Mouse (Mus musculus) lung, postnatal 0 days (tissue): Measurements from ENCODE around the gene Ccdc34. TPM values are rescaled to one million over a fixed set of nuclear protein-coding genes. Genes with fewer than 3 reads are reported as not detected.

Source experiments
- ATAC-seq: fragments of 200-750 bp; cut with Nextera tagmentation; 2 replicates; pipeline ENCODE4 v1.8.0; 2017; ENCODE audit warnings: moderate library complexity
- DNase-seq: peaks from one replicate; pipeline ENCODE4 v3.0.0-alpha.2; 2016; ENCODE audit warnings: low spot score
- H3K27ac ChIP-seq: fragments of 300-500 bp; sonication (generic); 2 replicates; pipeline ENCODE4 v1.5.1; 2014; ENCODE audit warnings: antibody characterized with exemption, mild to moderate bottlenecking, low read length, mixed read lengths
- H3K27me3 ChIP-seq: fragments of 300-500 bp; sonication (generic); replicated peaks from 2 replicates; pipeline ENCODE4 v1.6.1; 2014; ENCODE audit warnings: low read length, mixed read lengths; ENCODE audit not compliant: insufficient read depth
- H3K36me3 ChIP-seq: fragments of 300-500 bp; sonication (generic); 2 replicates; pipeline ENCODE4 v1.6.1; 2014; ENCODE audit warnings: low read length, mixed read lengths; ENCODE audit not compliant: insufficient read depth
- H3K4me1 ChIP-seq: fragments of 300-500 bp; sonication (generic); 2 replicates; pipeline ENCODE4 v1.6.1; 2014; ENCODE audit warnings: antibody characterized with exemption, low read depth, low read length, mixed read lengths; ENCODE audit not compliant: insufficient read depth
- H3K4me2 ChIP-seq: fragments of 300-500 bp; sonication (generic); replicated peaks from 2 replicates; pipeline ENCODE4 v1.6.1; 2014; ENCODE audit warnings: low read depth, mild to moderate bottlenecking, low read length, moderate library complexity, mixed read lengths
- H3K4me3 ChIP-seq: fragments of 300-500 bp; sonication (generic); 2 replicates; pipeline ENCODE4 v1.5.1; 2014; ENCODE audit warnings: low read depth, low read length
- H3K9ac ChIP-seq: fragments of 300-500 bp; sonication (generic); replicated peaks from 2 replicates; pipeline ENCODE4 v1.6.1; 2014; ENCODE audit warnings: low read depth, mild to moderate bottlenecking
- H3K9me3 ChIP-seq: fragments of 300-500 bp; sonication (generic); 2 replicates; pipeline ENCODE4 v1.6.1; 2016; ENCODE audit warnings: low read length, mixed read lengths
- CTCF ChIP-seq: IDR thresholded peaks from 2 replicates; pipeline ENCODE4 v1.5.1; 2016; ENCODE audit warnings: antibody characterized with exemption, mild to moderate bottlenecking
- EP300 ChIP-seq: IDR thresholded peaks from 2 replicates; pipeline ENCODE4 v1.6.1; 2016; ENCODE audit warnings: antibody characterized with exemption, mild to moderate bottlenecking, control low read depth
- WGBS: fragments of 180-500 bp; shearing (Covaris S2); extraction: QIAGEN DNeasy Blood & Tissue Kit; methylation state at CpG from one replicate; pipeline ENCODE4 v1.1.7; 2014; 5-methylcytosine and 5-hydroxymethylcytosine counted together
- polyA plus RNA-seq: library from polyadenylated mRNA; unstranded; fragments of >200 nt; fragmentation: Nextera tagmentation; extraction: Ambion mirVana; gene quantifications from 2 replicates; pipeline ENCODE4 v1.2.1, GENCODE M21; 2015

The Ccdc34 gene
- polyA plus RNA-seq, 1 experiment from 2014 or later = 10.4 TPM

DNA sequence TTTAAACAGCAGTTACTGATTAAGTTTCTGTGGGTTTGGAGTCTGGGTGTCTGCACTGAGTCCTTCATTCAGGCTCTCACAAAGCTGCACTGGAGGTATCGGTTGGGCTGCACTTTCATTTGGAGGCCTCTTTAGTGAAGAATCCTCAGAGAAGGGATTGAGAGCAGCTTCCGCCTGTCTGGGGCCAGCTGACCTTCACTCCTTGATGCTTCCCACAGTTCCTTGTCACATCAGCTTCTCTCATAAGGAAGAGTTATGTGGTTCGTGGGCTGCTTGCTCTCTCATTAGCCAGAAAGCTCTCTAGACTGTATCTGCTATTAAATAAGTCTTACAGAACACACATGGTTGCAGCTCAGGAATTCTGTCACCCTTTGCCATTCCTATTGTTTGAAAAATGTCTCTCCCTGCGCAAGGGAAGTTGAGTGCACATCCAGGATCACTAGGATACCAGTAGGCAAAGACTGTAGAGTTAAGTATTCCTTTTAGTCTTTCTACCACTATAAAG lies 173.6 kb downstream of the Ccdc34 start:
- ATAC-seq = no peak
- H3K27ac ChIP-seq = no peak overlapping the region
- H3K36me3 ChIP-seq = no peaks in the 10 kb centered on the region
- WGBS = 54% methylated on average over 4 of the region's 4 CpGs
- H3K4me2 ChIP-seq = no peak overlapping the region
- TF ChIP-seq EP300 = no peak
- no peak for TF ChIP-seq CTCF
- no peaks in the 10 kb centered on the region for H3K27me3 ChIP-seq
- H3K9me3 ChIP-seq = no peaks in the 10 kb centered on the region
- H3K9ac ChIP-seq = no peak overlapping the region
- no peak overlapping the region for H3K4me3 ChIP-seq
- DNase-seq = no peak
- no peaks in the 10 kb centered on the region for H3K4me1 ChIP-seq

- ATAC-seq (no peak), DNase-seq (peak; percentile 53)
- H3K27me3 ChIP-seq = no peaks in the 10 kb centered on the region
- H3K4me3 ChIP-seq = no peak overlapping the region
- 26% methylated on average over 15 of the region's 15 CpGs for WGBS
- no peak overlapping the region for H3K9ac ChIP-seq
- no peaks in the 10 kb centered on the region for H3K9me3 ChIP-seq
- H3K4me1 ChIP-seq = no peaks in the 10 kb centered on the region
- H3K36me3 ChIP-seq = no peaks in the 10 kb centered on the region
- TF ChIP-seq EP300 = no peak
- TF ChIP-seq CTCF = no peak
- no peak overlapping the region for H3K27ac ChIP-seq
- H3K4me2 ChIP-seq = no peak overlapping the region
Observed at GRCm38 (mm10) chr2:110191965-110192701, 174.5 kb downstream of the Ccdc34 start.

- 39% methylated on average over 3 of the region's 3 CpGs for WGBS
- no peak overlapping the region for H3K9ac ChIP-seq
Observed at GRCm38 (mm10) chr2:110192702-110193312, 175.2 kb downstream of the Ccdc34 start.

GRCm38 (mm10) chr2:110196551-110196950 lies 178.9 kb downstream of the Ccdc34 start:
- Histone ChIP-seq H3K4me1 (no peaks in the 10 kb centered on the region), H3K4me3 (no peak overlapping the region), H3K36me3 (no peaks in the 10 kb centered on the region), H3K4me2 (no peak overlapping the region), H3K9me3 (no peaks in the 10 kb centered on the region), H3K27ac (no peak overlapping the region), H3K9ac (no peak overlapping the region), H3K27me3 (no peaks in the 10 kb centered on the region)
- TF ChIP-seq EP300 (no peak), CTCF (no peak)
- WGBS = 67% methylated on average over 2 of the region's 2 CpGs
- no peak for DNase-seq
- no peak for ATAC-seq

More at GRCm38 (mm10) chr2:110192702-110193312, 175.2 kb downstream of the Ccdc34 start:
- H3K4me2 ChIP-seq = no peak overlapping the region
- DNase-seq (no peak), ATAC-seq (no peak)
- H3K36me3 ChIP-seq = no peaks in the 10 kb centered on the region
- H3K27me3 ChIP-seq = no peaks in the 10 kb centered on the region
- TF ChIP-seq EP300 (no peak), CTCF (no peak)
- no peaks in the 10 kb centered on the region for H3K9me3 ChIP-seq
- no peak overlapping the region for H3K27ac ChIP-seq
- no peak overlapping the region for H3K4me3 ChIP-seq
- no peaks in the 10 kb centered on the region for H3K4me1 ChIP-seq

GRCm38 (mm10) chr2:110199648-110200047 lies 182.0 kb downstream of the Ccdc34 start:
- Histone ChIP-seq H3K9me3 (no peaks in the 10 kb centered on the region), H3K4me2 (no peak overlapping the region), H3K4me3 (no peak overlapping the region), H3K27ac (no peak overlapping the region), H3K9ac (no peak overlapping the region), H3K27me3 (0 out of 2 replicates have a peak, but pooled peaks cover 5% of the 10 kb centered on the region), H3K4me1 (no peaks in the 10 kb centered on the region), H3K36me3 (no peaks in the 10 kb centered on the region)
- ATAC-seq = no peak
- 41% methylated on average over 1 of the region's 1 CpGs for WGBS
- no peak for DNase-seq
- TF ChIP-seq EP300 (no peak), CTCF (no peak)

GRCm38 (mm10) chr2:110201770-110202169 lies 184.2 kb downstream of the Ccdc34 start:
- no peaks in the 10 kb centered on the region for H3K4me1 ChIP-seq
- ATAC-seq = no peak
- H3K9ac ChIP-seq = no peak overlapping the region
- H3K9me3 ChIP-seq = no peaks in the 10 kb centered on the region
- no peaks in the 10 kb centered on the region for H3K36me3 ChIP-seq
- no peak overlapping the region for H3K4me3 ChIP-seq
- no peak overlapping the region for H3K4me2 ChIP-seq
- no peak for DNase-seq
- 0 out of 2 replicates have a peak, but pooled peaks cover 5% of the 10 kb centered on the region for H3K27me3 ChIP-seq
- TF ChIP-seq CTCF (no peak), EP300 (no peak)
- 80% methylated on average over 4 of the region's 4 CpGs for WGBS
- H3K27ac ChIP-seq = no peak overlapping the region
